Mouse (Mus musculus) cortical plate, adult 2 months (tissue): ENCODE data around the gene Plcd3. TPM values are rescaled to one million over a fixed set of nuclear protein-coding genes. Genes with fewer than 3 reads are reported as not detected.

Source experiments
- H3K27ac ChIP-seq: fragments of 200-500 bp; 2 replicates; pipeline ENCODE4 v1.5.1; 2012; ENCODE audit warnings: low read length, control low read depth, inconsistent platforms; ENCODE audit not compliant: insufficient read depth
- H3K4me1 ChIP-seq: fragments of 200-500 bp; 2 replicates; pipeline ENCODE4 v1.6.1; 2011; ENCODE audit warnings: low read length; ENCODE audit not compliant: control insufficient read depth, insufficient read depth
- H3K4me3 ChIP-seq: fragments of 200-500 bp; 2 replicates; pipeline ENCODE4 v1.5.1; 2011; ENCODE audit warnings: mild to moderate bottlenecking, low read length, control low read depth; ENCODE audit not compliant: insufficient read depth
- CTCF ChIP-seq: fragments of 200-500 bp; IDR thresholded peaks from 2 replicates; pipeline ENCODE4 v1.5.1; 2011; ENCODE audit warnings: mild to moderate bottlenecking, control low read depth, low read length; ENCODE audit not compliant: insufficient read depth; ENCODE audit errors: extremely low read depth
- POLR2A ChIP-seq: fragments of 200-500 bp; IDR thresholded peaks from 2 replicates; pipeline ENCODE4 v1.6.1; 2011; ENCODE audit warnings: mild to moderate bottlenecking, low read length, control low read depth; ENCODE audit not compliant: insufficient read depth; ENCODE audit errors: extremely low read depth
- polyA plus RNA-seq: library from polyadenylated mRNA; depleted of rRNA; stranded (reverse); fragments of >200 nt; gene quantifications from 2 replicates; pipeline ENCODE4 v1.2.3, GENCODE M21; 2012

Gene Plcd3
- polyA plus RNA-seq, 1 experiment = 17.1 TPM

- no peak overlapping the region for H3K4me3 ChIP-seq
- H3K4me1 ChIP-seq = no peaks in the 10 kb centered on the region
- no peak for TF ChIP-seq POLR2A
- no peak for TF ChIP-seq CTCF
- H3K27ac ChIP-seq = no peak overlapping the region
Measured at GRCm38 (mm10) chr11:103100361-103100760, 1.1 kb downstream of the Plcd3 start.

DNA sequence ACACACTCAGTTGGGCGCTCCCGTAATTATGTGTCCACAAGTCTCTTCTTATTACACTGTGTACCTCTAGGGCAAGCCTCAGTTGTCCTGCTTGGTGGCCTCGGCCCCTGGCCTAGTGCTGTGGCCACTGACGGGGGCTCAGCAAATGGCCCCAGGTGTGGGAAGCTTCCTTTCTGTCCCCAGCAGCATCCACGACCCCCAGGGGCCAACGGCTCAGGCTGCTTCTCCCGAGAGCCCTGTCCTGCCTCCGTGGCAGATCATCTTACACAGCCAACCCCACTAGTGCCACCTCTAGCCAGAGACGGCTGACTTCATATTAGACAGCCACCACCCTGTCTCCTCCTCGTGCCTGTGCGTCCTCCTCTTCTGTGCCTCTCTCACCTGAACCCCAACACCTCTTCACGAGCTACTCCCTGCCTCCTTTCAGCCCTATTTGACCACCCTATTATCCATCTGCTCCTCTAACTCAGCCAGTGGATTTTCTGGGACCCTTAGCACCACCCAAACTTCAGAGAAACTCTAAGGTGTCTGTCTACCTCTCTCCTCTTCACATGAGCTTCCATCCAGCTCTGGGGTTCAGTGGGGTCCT, 2.0 kb downstream of the Plcd3 start:
- H3K4me1 ChIP-seq = no peaks in the 10 kb centered on the region
- TF ChIP-seq POLR2A = no peak
- H3K4me3 ChIP-seq = no peak overlapping the region
- H3K27ac ChIP-seq = no peak overlapping the region

DNA sequence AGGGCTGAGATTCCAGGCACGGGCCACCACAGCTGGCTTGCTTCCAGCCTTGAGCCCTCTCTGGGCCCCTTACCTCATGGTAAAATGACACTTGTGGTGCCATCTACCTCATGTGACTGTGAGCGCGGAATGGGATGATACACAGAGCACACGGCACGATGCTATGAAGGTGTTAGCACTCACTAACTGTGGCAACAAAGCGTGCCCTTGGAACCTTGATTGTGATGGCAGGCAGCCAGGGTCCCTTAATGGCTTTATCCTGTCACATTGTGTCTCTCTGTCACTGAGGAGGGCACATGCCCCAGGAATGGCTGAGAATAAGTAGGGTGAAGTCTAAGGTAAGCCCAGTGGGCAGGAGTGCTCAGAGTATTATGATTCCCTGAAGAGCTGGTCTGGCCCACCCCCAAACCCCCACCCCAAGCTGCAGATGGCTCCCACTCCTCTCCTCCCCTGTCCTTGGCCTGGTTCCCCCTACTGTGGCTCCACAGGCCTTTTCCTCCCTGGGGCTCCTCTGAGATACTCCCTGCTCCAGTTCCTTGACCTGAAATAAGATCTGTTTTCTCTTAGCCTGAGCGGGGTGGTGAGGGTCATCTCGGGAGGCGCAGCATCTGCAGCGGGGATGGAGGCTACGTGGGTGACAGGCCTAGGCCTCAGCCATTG, 2.8 kb downstream of the Plcd3 start:
- Histone ChIP-seq H3K4me3 (no peak overlapping the region), H3K27ac (no peak overlapping the region), H3K4me1 (no peaks in the 10 kb centered on the region)
- TF ChIP-seq POLR2A (no peak), CTCF (no peak)

GRCm38 (mm10) chr11:103096979-103097894, 4.2 kb downstream of the Plcd3 start:
- H3K27ac ChIP-seq = no peak overlapping the region
- TF ChIP-seq CTCF (no peak), POLR2A (no peak)
- no peaks in the 10 kb centered on the region for H3K4me1 ChIP-seq
- no peak overlapping the region for H3K4me3 ChIP-seq

GRCm38 (mm10) chr11:103095801-103096200, 5.7 kb downstream of the Plcd3 start:
- Histone ChIP-seq H3K4me3 (no peak overlapping the region), H3K4me1 (no peaks in the 10 kb centered on the region), H3K27ac (no peak overlapping the region)
- TF ChIP-seq POLR2A (no peak), CTCF (no peak)

GRCm38 (mm10) chr11:103095107-103095670, 6.3 kb downstream of the Plcd3 start:
- TF ChIP-seq POLR2A (no peak), CTCF (no peak)
- Histone ChIP-seq H3K4me3 (no peak overlapping the region), H3K4me1 (no peaks in the 10 kb centered on the region), H3K27ac (no peak overlapping the region)

DNA sequence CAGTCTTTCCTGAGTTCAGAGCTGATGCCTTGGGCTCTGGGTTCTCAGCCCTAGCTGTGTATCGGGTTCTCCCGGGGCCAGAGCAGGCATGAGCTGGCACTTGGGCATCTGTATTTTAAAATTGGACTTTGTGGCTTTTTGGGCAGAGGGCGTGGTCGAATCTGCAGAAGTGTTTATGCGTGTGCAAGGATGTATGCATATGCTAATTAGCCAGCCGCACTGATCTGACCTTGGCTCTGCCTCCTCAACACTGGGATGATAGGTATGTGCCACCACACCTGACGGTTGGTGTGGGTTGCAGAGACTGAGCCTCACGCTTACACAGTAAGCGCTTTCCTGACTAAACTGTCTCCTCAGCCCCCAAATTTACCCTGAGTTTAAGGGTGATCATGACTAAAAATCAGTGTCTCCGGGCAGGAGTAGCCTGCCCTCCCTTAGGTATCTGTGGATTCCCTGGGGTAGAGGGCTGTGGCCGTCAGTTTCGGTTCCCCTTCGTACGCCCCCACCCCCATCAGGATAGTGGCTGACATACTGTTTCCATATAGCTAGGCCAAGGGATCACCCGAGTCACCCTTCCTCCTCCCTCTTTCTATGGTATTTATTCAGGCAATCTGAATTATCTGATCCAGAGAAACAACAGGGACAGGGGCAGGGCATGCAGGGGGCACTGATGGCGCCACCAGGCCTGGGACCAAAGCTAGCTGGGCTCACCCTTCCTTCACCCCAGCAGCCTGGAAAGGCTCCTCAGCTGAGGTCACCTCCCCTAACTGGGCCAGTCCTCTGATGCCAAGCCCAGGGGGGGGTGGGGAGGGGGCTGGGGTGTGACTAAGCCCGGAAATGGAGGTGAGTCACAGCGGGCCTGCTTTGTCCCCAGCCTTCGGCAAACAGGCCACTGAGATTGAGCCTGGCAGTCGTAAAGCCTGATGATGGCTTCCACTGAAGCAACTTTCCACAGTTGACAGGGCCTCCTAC, 7.3 kb downstream of the Plcd3 start:
- H3K4me3 ChIP-seq = no peak overlapping the region
- TF ChIP-seq CTCF = no peak
- TF ChIP-seq POLR2A = no peak
- H3K27ac ChIP-seq = no peak overlapping the region
- H3K4me1 ChIP-seq = no peaks in the 10 kb centered on the region

DNA sequence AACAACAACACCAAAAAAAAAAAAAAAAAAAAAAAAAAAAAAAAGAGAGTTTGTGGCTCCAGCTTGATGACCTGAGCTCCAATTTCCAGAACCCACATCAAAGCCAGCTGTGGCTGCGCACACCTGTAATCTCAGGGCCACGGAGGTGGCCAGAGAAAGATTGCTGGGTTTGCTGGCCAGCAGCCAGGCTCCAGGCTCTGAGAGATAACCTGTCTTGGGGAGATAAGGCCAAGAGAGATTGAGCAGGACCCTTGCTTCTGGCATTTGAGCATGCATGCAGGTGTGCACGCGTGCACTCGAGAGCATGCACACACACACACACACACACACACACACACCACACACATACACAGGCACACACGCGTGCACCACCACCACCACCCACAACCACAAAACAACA, 8.2 kb downstream of the Plcd3 start:
- H3K27ac ChIP-seq = no peak overlapping the region
- TF ChIP-seq POLR2A (no peak), CTCF (no peak)
- H3K4me1 ChIP-seq = no peaks in the 10 kb centered on the region
- no peak overlapping the region for H3K4me3 ChIP-seq

DNA sequence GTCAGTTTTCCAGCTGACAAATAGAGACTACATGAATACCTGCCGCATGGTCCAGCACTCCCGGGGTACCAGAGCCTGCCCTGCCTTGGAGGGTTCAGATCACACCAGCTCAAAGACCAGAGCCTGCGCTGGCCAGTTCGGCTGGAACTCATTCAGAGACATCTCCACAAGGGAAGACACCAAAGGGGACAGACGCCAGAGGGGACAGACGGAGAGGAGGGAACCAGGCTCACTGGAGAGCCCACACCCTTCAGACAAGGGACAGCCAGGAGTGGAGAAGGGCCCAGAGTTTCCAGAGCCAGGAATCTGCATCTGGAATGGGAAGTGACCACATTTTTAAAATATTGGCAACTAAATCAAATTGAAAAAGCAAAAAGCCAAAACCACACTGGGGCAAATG, 19.8 kb downstream of the Plcd3 start:
- Histone ChIP-seq H3K4me3 (no peak overlapping the region), H3K4me1 (no peaks in the 10 kb centered on the region), H3K27ac (no peak overlapping the region)
- TF ChIP-seq CTCF (no peak), POLR2A (no peak)
